ENCODE assay signal across 8 mouse cellular contexts in the genomic region with DNA sequence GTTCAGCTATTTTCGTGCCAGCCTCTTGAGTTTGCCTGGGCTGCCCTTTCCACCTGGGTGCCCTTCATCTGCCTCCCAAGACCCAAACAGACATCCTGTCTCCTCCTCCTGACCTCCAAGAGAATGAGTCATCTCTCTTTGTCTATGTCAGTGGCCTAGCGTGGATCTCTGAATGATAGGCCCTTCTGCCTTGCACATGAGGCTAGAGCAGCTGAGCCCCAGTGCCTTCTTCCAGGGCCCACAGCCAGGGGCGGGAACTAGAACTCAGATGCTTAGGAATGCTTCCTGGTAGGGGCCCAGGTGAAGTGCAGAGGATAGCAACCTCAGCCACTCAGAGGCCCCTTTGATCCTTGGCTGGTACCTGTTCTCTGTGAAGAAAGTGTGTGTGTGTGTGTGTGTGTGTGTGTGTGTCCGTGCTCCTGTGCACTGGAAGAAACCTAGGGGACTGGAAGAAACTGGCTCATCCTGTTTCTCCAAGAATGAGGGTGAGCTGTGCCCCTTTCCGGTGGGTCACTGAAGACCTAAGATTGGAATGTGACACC. TPM values are rescaled to one million over a fixed set of nuclear protein-coding genes. Genes with fewer than 3 reads are reported as not detected.
DNase-seq lines count a peak whose midpoint lies in the region; ATAC-seq lines count a peak whose summit lies in the region.

No protein-coding gene starts in this region.

- peaks cover 78% of the 10 kb centered on the region for H3K4me1 ChIP-seq in heart, embryonic 13.5 days
- peaks cover 25% of the 10 kb centered on the region for H3K4me1 ChIP-seq in embryonic facial prominence, embryonic 11.5 days (ENCODE audit: control insufficient read depth, insufficient read depth, low read length)
- H3K4me1 ChIP-seq in stomach, embryonic 15.5 days, result peaks cover 70% of the 10 kb centered on the region

- WGBS in heart, embryonic 13.5 days, result 30% methylated on average over 5 of the region's 5 CpGs
- 31% methylated on average over 5 of the region's 5 CpGs for WGBS in embryonic facial prominence, embryonic 11.5 days
- WGBS in stomach, embryonic 15.5 days, result 25% methylated on average over 5 of the region's 5 CpGs

- H3K9ac ChIP-seq in heart, embryonic 13.5 days, result peak overlapping the region; percentile 71
- H3K9ac ChIP-seq in embryonic facial prominence, embryonic 11.5 days (replicated peaks; ENCODE audit: low read length), result no peak overlapping the region; the same call in 1 of the 2 replicates
- H3K9ac ChIP-seq in stomach, embryonic 15.5 days, result no peak overlapping the region

- H3K36me3 ChIP-seq in heart, embryonic 13.5 days, result no peaks in the 10 kb centered on the region
- no peaks in the 10 kb centered on the region for H3K36me3 ChIP-seq in embryonic facial prominence, embryonic 11.5 days (replicated peaks; ENCODE audit: control insufficient read depth, insufficient read depth, low read depth, low read length)
- no peaks in the 10 kb centered on the region for H3K36me3 ChIP-seq in stomach, embryonic 15.5 days

- H3K27ac ChIP-seq in heart, embryonic 13.5 days (replicated peaks), result peak overlapping the region; percentile 99
- 0 out of 2 replicates have a peak overlapping the region, but pooled peaks have one; percentile 20 for H3K27ac ChIP-seq in embryonic facial prominence, embryonic 11.5 days (replicated peaks; ENCODE audit: low read depth, low read length)
- peak overlapping the region; percentile 98 for H3K27ac ChIP-seq in stomach, embryonic 15.5 days

- no peak for DNase-seq in heart, postnatal 4 days
- DNase-seq in CD8-positive naive resting alpha-beta T cell, adult 2 months (ENCODE audit: low read depth in 2 of 2, low spot score in 2 of 2), result peak; percentile 27 to 38
- DNase-seq in embryonic facial prominence, embryonic 11.5 days (ENCODE audit: low spot score), result peak; percentile 57
- DNase-seq in kidney, postnatal 36 days, result peak; percentile 54 to 62
- no peak for DNase-seq in ovary, postnatal 36 days (ENCODE audit: low spot score)
- no peak for DNase-seq in frontal cortex, postnatal 25 days (ENCODE audit: low spot score in 2 of 2)

- H3K4me3 ChIP-seq in heart, embryonic 13.5 days, result no peak overlapping the region
- no peak overlapping the region for H3K4me3 ChIP-seq in embryonic facial prominence, embryonic 11.5 days (ENCODE audit: low read depth, low read length)
- no peak overlapping the region for H3K4me3 ChIP-seq in stomach, embryonic 15.5 days (replicated peaks)

- H3K4me2 ChIP-seq in heart, embryonic 13.5 days, result peak overlapping the region; percentile 81
- 0 out of 2 replicates have a peak overlapping the region, but pooled peaks have one; percentile 10 for H3K4me2 ChIP-seq in embryonic facial prominence, embryonic 11.5 days (ENCODE audit: low read depth, low read length)
- peak overlapping the region; percentile 19 for H3K4me2 ChIP-seq in stomach, embryonic 15.5 days

- no peak for ATAC-seq in heart, embryonic 13.5 days (ENCODE audit: extremely low read depth, insufficient number of reproducible peaks, low FRiP score, low TSS enrichment)
- no peak for ATAC-seq in embryonic facial prominence, embryonic 11.5 days (replicated peaks; ENCODE audit: insufficient number of reproducible peaks, low FRiP score, low TSS enrichment, low read depth)
- peak; percentile 24; the same call in 1 of the 2 replicates for ATAC-seq in stomach, embryonic 15.5 days (ENCODE audit: insufficient read depth, low FRiP score, low read depth)

- H3K9me3 ChIP-seq in heart, embryonic 13.5 days, result no peaks in the 10 kb centered on the region
- H3K9me3 ChIP-seq in embryonic facial prominence, embryonic 11.5 days (replicated peaks; ENCODE audit: control insufficient read depth, low read length), result no peaks in the 10 kb centered on the region
- no peaks in the 10 kb centered on the region for H3K9me3 ChIP-seq in stomach, embryonic 15.5 days

- no peaks in the 10 kb centered on the region for H3K27me3 ChIP-seq in heart, embryonic 13.5 days (replicated peaks)
- no peaks in the 10 kb centered on the region for H3K27me3 ChIP-seq in embryonic facial prominence, embryonic 11.5 days (ENCODE audit: control insufficient read depth, insufficient read depth, low read length)
- H3K27me3 ChIP-seq in stomach, embryonic 15.5 days (replicated peaks), result no peaks in the 10 kb centered on the region

RNA-seq across cellular contexts. Expression of a gene that starts 3.9 kb away (rescaled TPM):
- polyA plus RNA-seq in heart, embryonic 13.5 days (2015; fragmentation: Nextera tagmentation; extraction: Ambion mirVana), result 16.1 and 18.2 TPM in 2 replicates
- 10 to 100 TPM; 50.6 to 58.0 TPM for total RNA-seq in heart, postnatal 4 days (2021)
- polyA plus RNA-seq in embryonic facial prominence, embryonic 11.5 days (2014; fragmentation: Nextera tagmentation; extraction: Ambion mirVana), result 21.0 and 24.8 TPM in 2 replicates
- polyA plus RNA-seq in stomach, embryonic 15.5 days (2015; fragmentation: Nextera tagmentation; extraction: Ambion mirVana), result 21.7 and 24.4 TPM in 2 replicates

Comparison
In these comparisons a context has a peak if more than half of its experiments do, and no peak if none do; other contexts are left out.
1. H3K27ac ChIP-seq: peak in every context shown above with its lines; median percentile 99 in heart, embryonic 13.5 days; 98 in stomach, embryonic 15.5 days; 20 in embryonic facial prominence, embryonic 11.5 days.
2. H3K4me2 ChIP-seq: peak in every context shown above with its lines; median percentile 81 in heart, embryonic 13.5 days; 19 in stomach, embryonic 15.5 days; 10 in embryonic facial prominence, embryonic 11.5 days.
3. DNase-seq: peak in CD8-positive naive resting alpha-beta T cell, adult 2 months (2 of 2), embryonic facial prominence, embryonic 11.5 days (single experiment) and kidney, postnatal 36 days (2 of 2); none in heart, postnatal 4 days (single experiment), ovary, postnatal 36 days (single experiment) and frontal cortex, postnatal 25 days (0 of 2).